Mouse (Mus musculus): ENCODE results near the gene Ctf2. TPM values are rescaled to one million over a fixed set of nuclear protein-coding genes. Genes with fewer than 3 reads are reported as not detected.
"Not testable (repeated sequence)": the region's sequence is repeated elsewhere in the genome, so short reads cannot be mapped to it uniquely, and the experiment has no call there.

Gene Ctf2
- 0.11 TPM in 2 replicates for polyA plus RNA-seq (2015; fragmentation: Nextera tagmentation; extraction: Ambion mirVana)

DNA sequence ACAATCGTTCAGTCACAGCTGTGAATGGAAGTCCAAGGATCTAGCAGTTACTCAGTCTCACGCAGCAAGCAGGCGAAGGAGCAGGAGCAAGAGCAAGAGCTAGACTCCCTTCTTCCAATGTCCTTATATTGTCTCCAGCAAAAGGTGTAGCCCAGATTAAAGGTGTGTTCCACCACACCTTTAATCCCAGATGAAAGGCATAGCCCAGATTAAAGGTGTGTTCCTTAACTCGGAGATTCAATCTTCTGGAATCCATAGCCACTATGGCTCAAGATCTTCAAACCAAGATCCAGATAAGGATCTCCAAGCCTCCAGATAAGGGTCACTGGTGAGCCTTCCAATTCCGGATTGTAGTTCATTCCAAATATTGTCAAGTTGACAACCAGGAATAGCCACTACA, at the start of gene Ctf2:
TSS of gene Ctf2 (minus strand) at position 101 of the 400 bp plus-strand sequence.
- not testable (repeated sequence) for H3K36me3 ChIP-seq (ENCODE audit: control insufficient read depth, insufficient read depth); ATAC-seq (replicated peaks; ENCODE audit: extremely low read depth, insufficient read depth, low FRiP score); H3K27ac ChIP-seq (ENCODE audit: low read length); H3K4me1 ChIP-seq (ENCODE audit: control insufficient read depth, insufficient read depth, low read length); H3K4me3 ChIP-seq (ENCODE audit: low read length); H3K27me3 ChIP-seq (ENCODE audit: control insufficient read depth, insufficient read depth, low read length); H3K9ac ChIP-seq (ENCODE audit: low read length); H3K9me3 ChIP-seq (replicated peaks; ENCODE audit: control insufficient read depth, low read length); H3K4me2 ChIP-seq (ENCODE audit: low read depth, low read length)
- WGBS: no CpG with 5 or more reads among the region's 5 CpGs

DNA sequence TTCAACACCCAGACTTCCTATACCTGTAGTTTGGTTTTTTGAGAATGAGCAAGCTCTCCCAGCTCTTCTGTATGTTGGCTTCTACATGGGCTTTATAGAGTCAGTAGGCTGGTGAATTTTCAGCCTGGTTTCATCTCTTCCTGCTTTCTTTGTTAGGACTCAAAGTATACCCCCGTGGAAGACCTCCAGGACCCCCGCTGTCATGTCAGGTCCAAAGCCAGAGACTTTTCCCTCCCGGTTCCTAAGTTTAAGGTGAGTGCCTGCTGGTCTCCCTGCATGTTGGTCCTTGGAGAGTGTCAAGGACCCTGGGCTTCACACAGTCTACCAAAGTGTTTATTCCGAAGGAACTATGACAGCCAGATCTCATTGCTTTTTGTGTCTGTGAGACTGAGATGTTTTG, 46.4 kb upstream of the Ctf2 start:
- Histone ChIP-seq H3K27me3 (ENCODE audit: control insufficient read depth, insufficient read depth, low read length) (no peaks in the 10 kb centered on the region), H3K9me3 (replicated peaks; ENCODE audit: control insufficient read depth, low read length) (no peaks in the 10 kb centered on the region), H3K4me1 (ENCODE audit: control insufficient read depth, insufficient read depth, low read length) (peaks cover 11% of the 10 kb centered on the region), H3K9ac (ENCODE audit: low read length) (peak overlapping the region; percentile 93), H3K27ac (ENCODE audit: low read length) (no peak overlapping the region), H3K4me3 (ENCODE audit: low read length) (peak overlapping the region; percentile 78), H3K36me3 (ENCODE audit: control insufficient read depth, insufficient read depth) (peaks cover 27% of the 10 kb centered on the region), H3K4me2 (ENCODE audit: low read depth, low read length) (peak overlapping the region; percentile 77)
- ATAC-seq (replicated peaks; ENCODE audit: extremely low read depth, insufficient read depth, low FRiP score): no peak
- WGBS: 77% methylated on average over 4 of the region's 4 CpGs

DNA sequence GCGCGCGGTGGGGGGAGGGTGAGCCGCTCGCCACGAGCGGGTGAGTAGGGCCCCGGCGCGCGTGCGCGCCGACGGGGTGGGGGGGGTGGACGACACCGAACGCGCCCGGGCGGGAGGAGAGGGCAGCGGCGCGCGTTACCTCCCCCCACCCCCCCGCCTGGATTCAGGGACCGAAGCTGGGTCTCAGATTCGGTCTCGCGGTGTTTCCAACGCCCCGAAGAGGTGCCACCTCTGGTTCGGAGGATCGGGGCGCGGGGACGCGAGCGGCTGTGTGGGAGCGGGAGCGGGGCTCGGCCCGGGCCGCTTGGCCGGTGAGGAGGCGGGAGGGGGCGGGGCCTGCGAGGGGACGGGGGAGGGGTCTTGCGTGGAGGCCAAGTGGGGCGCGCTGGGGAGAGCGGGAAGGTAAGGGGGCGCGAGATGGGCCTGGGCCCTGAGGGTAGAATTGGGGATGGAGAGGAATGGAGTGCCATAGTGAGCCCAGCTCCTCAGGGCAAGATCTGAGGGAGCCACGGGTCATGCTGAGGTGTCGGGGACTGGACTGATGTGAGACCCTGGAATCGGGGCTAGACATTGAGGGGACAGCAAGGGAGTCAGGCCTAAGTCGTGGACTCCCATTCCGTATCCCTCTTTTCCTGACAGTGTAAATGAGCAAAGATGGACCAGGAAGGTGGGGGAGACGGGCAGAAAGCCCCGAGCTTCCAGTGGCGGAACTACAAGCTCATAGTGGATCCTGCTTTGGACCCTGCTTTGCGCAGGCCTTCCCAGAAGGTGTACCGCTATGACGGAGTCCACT, 45.7 kb upstream of the Ctf2 start:
- 2% methylated on average over 63 of the region's 66 CpGs for WGBS
- peaks cover 27% of the 10 kb centered on the region for H3K36me3 ChIP-seq (ENCODE audit: control insufficient read depth, insufficient read depth)
- ATAC-seq (replicated peaks; ENCODE audit: extremely low read depth, insufficient read depth, low FRiP score): peak; percentile 47
- peak overlapping the region; percentile 77 for H3K4me2 ChIP-seq (ENCODE audit: low read depth, low read length)
- H3K4me1 ChIP-seq (ENCODE audit: control insufficient read depth, insufficient read depth, low read length): peaks cover 11% of the 10 kb centered on the region
- no peaks in the 10 kb centered on the region for H3K27me3 ChIP-seq (ENCODE audit: control insufficient read depth, insufficient read depth, low read length)
- no peaks in the 10 kb centered on the region for H3K9me3 ChIP-seq (replicated peaks; ENCODE audit: control insufficient read depth, low read length)
- peak overlapping the region; percentile 78 for H3K4me3 ChIP-seq (ENCODE audit: low read length)
- peak overlapping the region; percentile 93 for H3K9ac ChIP-seq (ENCODE audit: low read length)
- peak overlapping the region; percentile 99 for H3K27ac ChIP-seq (ENCODE audit: low read length)

DNA sequence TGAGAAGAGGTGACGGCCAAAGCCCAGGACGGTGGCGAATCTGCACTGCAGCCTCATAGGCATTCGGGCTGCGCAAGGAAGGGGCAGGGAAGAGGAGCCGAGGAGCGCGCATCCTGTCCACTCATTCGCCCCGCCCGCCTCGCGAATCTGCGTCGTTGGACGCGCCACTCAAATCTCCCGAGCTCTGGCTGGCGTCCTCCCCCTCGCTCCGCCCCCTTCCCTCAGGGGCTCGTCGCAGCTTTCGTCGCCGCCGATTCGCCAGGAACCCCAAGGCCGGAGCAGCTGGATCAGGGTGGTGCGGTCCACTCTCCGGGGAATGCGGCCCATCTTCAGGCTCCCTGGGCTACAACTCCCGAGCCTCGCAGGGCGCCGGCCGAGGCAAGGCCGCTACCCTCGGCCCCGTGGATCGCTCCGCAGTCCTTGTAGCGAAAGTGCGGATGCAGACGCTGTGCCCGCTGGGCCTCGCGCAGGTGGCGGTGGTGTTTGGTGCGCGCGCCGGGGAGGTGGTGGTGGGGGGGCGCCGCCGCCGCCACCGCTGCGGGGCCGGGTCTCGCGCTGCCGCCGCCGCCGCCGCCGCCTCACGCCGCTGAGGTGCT, 45.0 kb upstream of the Ctf2 start:
- Histone ChIP-seq H3K4me3 (ENCODE audit: low read length) (peak overlapping the region; percentile 78), H3K4me1 (ENCODE audit: control insufficient read depth, insufficient read depth, low read length) (peaks cover 11% of the 10 kb centered on the region), H3K27me3 (ENCODE audit: control insufficient read depth, insufficient read depth, low read length) (no peaks in the 10 kb centered on the region), H3K4me2 (ENCODE audit: low read depth, low read length) (peak overlapping the region; percentile 76), H3K9me3 (replicated peaks; ENCODE audit: control insufficient read depth, low read length) (no peaks in the 10 kb centered on the region), H3K36me3 (ENCODE audit: control insufficient read depth, insufficient read depth) (peaks cover 22% of the 10 kb centered on the region), H3K27ac (ENCODE audit: low read length) (peak overlapping the region; percentile 99), H3K9ac (ENCODE audit: low read length) (peak overlapping the region; percentile 93)
- WGBS: under 1% methylated on average over 70 of the region's 70 CpGs
- peak; percentile 91 for ATAC-seq (replicated peaks; ENCODE audit: extremely low read depth, insufficient read depth, low FRiP score)

- Histone ChIP-seq H3K9ac (ENCODE audit: low read length) (peak within 1 kb of the TSS; percentile 93), H3K4me2 (ENCODE audit: low read depth, low read length) (peak within 1 kb of the TSS; percentile 77), H3K9me3 (replicated peaks; ENCODE audit: control insufficient read depth, low read length) (no peaks in the 10 kb centered on the region), H3K36me3 (ENCODE audit: control insufficient read depth, insufficient read depth) (peaks cover 18% of the 10 kb centered on the region), H3K4me1 (ENCODE audit: control insufficient read depth, insufficient read depth, low read length) (peaks cover 11% of the 10 kb centered on the region), H3K4me3 (ENCODE audit: low read length) (peak within 1 kb of the TSS; percentile 78), H3K27ac (ENCODE audit: low read length) (peak within 1 kb of the TSS; percentile 99), H3K27me3 (ENCODE audit: control insufficient read depth, insufficient read depth, low read length) (no peaks in the 10 kb centered on the region)
- ATAC-seq (replicated peaks; ENCODE audit: extremely low read depth, insufficient read depth, low FRiP score): peak; percentile 63
- 0% methylated on average over 23 of the region's 23 CpGs for WGBS
Measured at GRCm38 (mm10) chr7:127776426-127776825, 44.5 kb upstream of the Ctf2 start, which contains the start of gene Setd1a. TSS of gene Setd1a (plus strand) at chr7:127776670.

- Histone ChIP-seq H3K9ac (ENCODE audit: low read length) (peak overlapping the region; percentile 93), H3K27ac (ENCODE audit: low read length) (peak overlapping the region; percentile 99), H3K4me1 (ENCODE audit: control insufficient read depth, insufficient read depth, low read length) (peaks cover 11% of the 10 kb centered on the region), H3K36me3 (ENCODE audit: control insufficient read depth, insufficient read depth) (peaks cover 12% of the 10 kb centered on the region), H3K4me3 (ENCODE audit: low read length) (peak overlapping the region; percentile 78), H3K4me2 (ENCODE audit: low read depth, low read length) (peak overlapping the region; percentile 76)
- not testable (repeated sequence) for H3K9me3 ChIP-seq (replicated peaks; ENCODE audit: control insufficient read depth, low read length); ATAC-seq (replicated peaks; ENCODE audit: extremely low read depth, insufficient read depth, low FRiP score); H3K27me3 ChIP-seq (ENCODE audit: control insufficient read depth, insufficient read depth, low read length)
- 70% methylated on average over 7 of the region's 7 CpGs for WGBS
Measured at GRCm38 (mm10) chr7:127775837-127776236, 43.9 kb upstream of the Ctf2 start.

DNA sequence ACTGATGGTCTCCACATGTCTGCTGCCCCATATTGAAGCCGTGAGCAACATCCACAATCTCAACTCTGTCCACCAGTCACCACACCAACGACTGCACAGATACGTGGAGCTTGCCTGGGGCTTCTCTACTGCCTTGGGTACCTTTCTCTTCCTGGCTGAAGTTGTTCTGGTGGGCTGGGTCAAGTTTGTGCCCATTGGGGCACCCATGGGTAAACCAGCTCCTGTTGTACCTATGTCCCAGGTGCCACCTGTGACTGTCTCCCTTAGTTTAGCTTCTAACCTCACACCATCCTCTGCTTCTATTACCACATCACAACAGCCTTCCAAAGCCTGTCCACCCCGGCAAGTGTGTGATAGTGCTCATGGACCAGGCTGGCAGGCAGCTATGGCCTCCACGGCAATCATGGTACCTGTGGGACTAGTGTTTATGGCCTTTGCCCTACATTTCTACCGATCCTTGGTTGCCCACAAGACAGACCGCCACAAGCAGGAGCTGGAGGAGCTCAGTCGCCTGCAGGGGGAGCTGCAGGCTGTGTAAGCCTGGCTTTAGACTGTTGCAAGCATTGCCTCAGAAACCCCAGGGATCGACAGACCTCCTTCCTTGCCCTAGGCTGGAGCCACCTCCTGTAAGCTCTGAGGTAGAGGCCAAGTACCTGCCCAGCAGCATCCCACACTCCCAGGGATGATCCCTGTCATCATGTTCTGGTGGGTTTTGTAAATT, 41.9 kb upstream of the Ctf2 start:
- Histone ChIP-seq H3K27ac (ENCODE audit: low read length) (no peak overlapping the region), H3K36me3 (ENCODE audit: control insufficient read depth, insufficient read depth) (no peaks in the 10 kb centered on the region), H3K4me1 (ENCODE audit: control insufficient read depth, insufficient read depth, low read length) (peaks cover 17% of the 10 kb centered on the region), H3K9me3 (replicated peaks; ENCODE audit: control insufficient read depth, low read length) (no peaks in the 10 kb centered on the region), H3K4me2 (ENCODE audit: low read depth, low read length) (no peak overlapping the region), H3K4me3 (ENCODE audit: low read length) (no peak overlapping the region), H3K27me3 (ENCODE audit: control insufficient read depth, insufficient read depth, low read length) (no peaks in the 10 kb centered on the region), H3K9ac (ENCODE audit: low read length) (no peak overlapping the region)
- ATAC-seq (replicated peaks; ENCODE audit: extremely low read depth, insufficient read depth, low FRiP score): no peak
- WGBS: 44% methylated on average over 9 of the region's 9 CpGs

DNA sequence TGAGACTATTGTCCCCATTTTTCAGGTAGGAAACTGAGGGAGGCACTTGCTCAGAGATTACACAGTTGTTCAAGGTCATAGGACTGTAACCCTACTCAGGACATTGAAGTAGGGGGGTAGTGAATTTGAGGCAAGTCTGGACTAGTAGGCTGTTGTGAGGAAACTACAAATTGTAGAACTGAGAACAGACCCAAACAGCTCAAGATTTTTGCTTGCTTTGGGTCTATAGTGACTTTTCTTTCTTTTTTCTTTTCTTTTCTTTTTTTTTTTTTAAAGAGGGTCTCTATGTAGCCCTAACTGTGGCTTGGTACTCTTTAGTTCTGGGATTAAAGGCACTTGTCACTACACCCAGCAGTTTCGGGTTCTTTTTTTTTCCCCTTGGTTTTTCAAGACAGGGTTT, 40.6 kb upstream of the Ctf2 start:
- no peak overlapping the region for H3K4me2 ChIP-seq (ENCODE audit: low read depth, low read length)
- no peak for ATAC-seq (replicated peaks; ENCODE audit: extremely low read depth, insufficient read depth, low FRiP score)
- 86% methylated on average over 1 of the region's 1 CpGs for WGBS

GRCm38 (mm10) chr7:127772080-127772479, 40.1 kb upstream of the Ctf2 start:
- ATAC-seq (replicated peaks; ENCODE audit: extremely low read depth, insufficient read depth, low FRiP score): no peak
- no peak overlapping the region for H3K4me3 ChIP-seq (ENCODE audit: low read length)
- H3K4me1 ChIP-seq (ENCODE audit: control insufficient read depth, insufficient read depth, low read length): peaks cover 8% of the 10 kb centered on the region
- H3K4me2 ChIP-seq (ENCODE audit: low read depth, low read length): no peak overlapping the region
- no peaks in the 10 kb centered on the region for H3K27me3 ChIP-seq (ENCODE audit: control insufficient read depth, insufficient read depth, low read length)
- peaks cover 6% of the 10 kb centered on the region for H3K36me3 ChIP-seq (ENCODE audit: control insufficient read depth, insufficient read depth)
- H3K27ac ChIP-seq (ENCODE audit: low read length): no peak overlapping the region
- H3K9me3 ChIP-seq (replicated peaks; ENCODE audit: control insufficient read depth, low read length): no peaks in the 10 kb centered on the region
- 66% methylated on average over 3 of the region's 3 CpGs for WGBS
- H3K9ac ChIP-seq (ENCODE audit: low read length): no peak overlapping the region

More for the DNA sequence above, 40.6 kb upstream of the Ctf2 start:
- no peaks in the 10 kb centered on the region for H3K9me3 ChIP-seq (replicated peaks; ENCODE audit: control insufficient read depth, low read length)
- H3K27ac ChIP-seq (ENCODE audit: low read length): no peak overlapping the region
- H3K9ac ChIP-seq (ENCODE audit: low read length): no peak overlapping the region
- no peaks in the 10 kb centered on the region for H3K27me3 ChIP-seq (ENCODE audit: control insufficient read depth, insufficient read depth, low read length)
- peaks cover 8% of the 10 kb centered on the region for H3K4me1 ChIP-seq (ENCODE audit: control insufficient read depth, insufficient read depth, low read length)
- no peak overlapping the region for H3K4me3 ChIP-seq (ENCODE audit: low read length)
- H3K36me3 ChIP-seq (ENCODE audit: control insufficient read depth, insufficient read depth): peaks cover 6% of the 10 kb centered on the region

Data from heart, embryonic 16.5 days (tissue).